Mouse (Mus musculus) intestine, postnatal 0 days (tissue): ENCODE measurements around the gene Ccdc181. TPM values are rescaled to one million over a fixed set of nuclear protein-coding genes. Genes with fewer than 3 reads are reported as not detected.

ENCODE experiments used
- ATAC-seq: fragments of 200-750 bp; cut with Nextera tagmentation; 2 replicates; pipeline ENCODE4 v1.8.0; 2017; ENCODE audit warnings: mild to moderate bottlenecking, moderate TSS enrichment, moderate library complexity
- H3K27ac ChIP-seq: fragments of 300-500 bp; sonication (generic); 2 replicates; pipeline ENCODE4 v1.5.1; 2014; ENCODE audit warnings: mild to moderate bottlenecking, low read depth, low read length, moderate library complexity
- H3K27me3 ChIP-seq: fragments of 300-500 bp; sonication (generic); replicated peaks from 2 replicates; pipeline ENCODE4 v1.6.1; 2014; ENCODE audit warnings: low read length, mixed read lengths; ENCODE audit not compliant: control insufficient read depth, insufficient read depth
- H3K36me3 ChIP-seq: fragments of 300-500 bp; sonication (generic); 2 replicates; pipeline ENCODE4 v1.6.1; 2014; ENCODE audit warnings: mild to moderate bottlenecking, moderate library complexity; ENCODE audit not compliant: control insufficient read depth, insufficient read depth
- H3K4me1 ChIP-seq: fragments of 300-500 bp; sonication (generic); replicated peaks from 2 replicates; pipeline ENCODE4 v1.6.1; 2014; ENCODE audit warnings: antibody characterized with exemption, low read length, mixed read lengths; ENCODE audit not compliant: control insufficient read depth, insufficient read depth
- H3K4me2 ChIP-seq: fragments of 300-500 bp; sonication (generic); replicated peaks from 2 replicates; pipeline ENCODE4 v1.6.1; 2014; ENCODE audit warnings: low read depth, mild to moderate bottlenecking, moderate library complexity
- H3K4me3 ChIP-seq: fragments of 300-500 bp; sonication (generic); 2 replicates; pipeline ENCODE4 v1.5.1; 2014; ENCODE audit warnings: low read depth, low read length
- H3K9ac ChIP-seq: fragments of 300-500 bp; sonication (generic); 2 replicates; pipeline ENCODE4 v1.6.1; 2014; ENCODE audit warnings: mild to moderate bottlenecking, low read depth, low read length
- H3K9me3 ChIP-seq: fragments of 300-500 bp; sonication (generic); 2 replicates; pipeline ENCODE4 v1.6.1; 2016; ENCODE audit warnings: mixed run types; ENCODE audit not compliant: control insufficient read depth
- CTCF ChIP-seq: sonication (generic); IDR thresholded peaks from 2 replicates; pipeline ENCODE4 v1.5.1; 2016; ENCODE audit warnings: low read depth, mild to moderate bottlenecking, control low read depth, antibody characterized with exemption, moderate library complexity
- WGBS: fragments of 180-500 bp; shearing (Covaris S2); extraction: QIAGEN DNeasy Blood & Tissue Kit; methylation state at CpG from one replicate; pipeline ENCODE4 v1.1.7; 2014; 5-methylcytosine and 5-hydroxymethylcytosine counted together
- polyA plus RNA-seq: library from polyadenylated mRNA; unstranded; fragments of >200 nt; fragmentation: Nextera tagmentation; extraction: Ambion mirVana; gene quantifications from 2 replicates; pipeline ENCODE4 v1.2.1, GENCODE M21; 2015

Gene Ccdc181
- polyA plus RNA-seq, 1 experiment from 2014 or later = 5.2 TPM

DNA sequence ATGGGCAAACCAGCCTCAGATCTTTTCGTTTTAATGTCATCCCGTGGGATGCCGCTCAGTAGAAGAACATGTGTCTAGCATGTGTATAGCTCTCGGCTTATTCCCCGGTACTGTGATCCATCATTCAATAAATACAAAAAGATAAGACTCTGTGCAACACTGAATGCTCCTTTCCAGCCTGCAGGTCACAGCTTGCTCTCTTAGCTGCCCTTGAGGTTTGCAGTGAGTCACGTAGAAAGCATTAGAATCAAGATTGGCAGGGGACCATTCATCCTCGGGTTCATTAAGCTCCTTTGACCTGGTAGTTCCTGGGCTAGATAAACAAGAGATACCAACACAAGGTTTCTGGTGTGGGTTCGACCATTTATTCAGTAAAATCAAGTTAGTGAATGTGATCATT is 32.6 kb upstream of the Ccdc181 start:
- WGBS = 53% methylated on average over 8 of the region's 8 CpGs
- no peak for TF ChIP-seq CTCF
- ATAC-seq = no peak
- H3K27ac ChIP-seq = no peak overlapping the region
- H3K4me1 ChIP-seq = no peaks in the 10 kb centered on the region
- no peak overlapping the region for H3K4me3 ChIP-seq
- H3K27me3 ChIP-seq = no peaks in the 10 kb centered on the region
- no peaks in the 10 kb centered on the region for H3K9me3 ChIP-seq
- no peak overlapping the region for H3K4me2 ChIP-seq
- no peak overlapping the region for H3K9ac ChIP-seq
- H3K36me3 ChIP-seq = no peaks in the 10 kb centered on the region

DNA sequence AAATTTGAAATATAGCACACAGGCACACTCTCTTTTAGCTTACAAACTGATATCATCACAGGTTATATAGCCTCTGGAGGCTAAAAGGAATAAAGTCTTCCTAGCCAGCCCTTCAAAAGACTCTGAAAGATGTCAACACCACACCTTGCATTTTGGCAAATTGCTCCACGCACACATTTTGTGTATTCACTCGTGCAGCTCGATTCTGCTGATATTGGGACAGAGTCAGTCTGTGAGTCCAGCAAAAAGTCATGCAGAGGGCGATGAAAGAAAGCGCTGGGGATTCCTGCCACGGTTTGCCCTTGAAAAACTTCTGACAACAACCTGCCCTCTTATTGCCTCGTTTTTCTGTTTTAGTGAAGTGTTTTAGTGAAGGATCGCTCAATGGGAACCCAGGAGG is 27.9 kb upstream of the Ccdc181 start:
- 58% methylated on average over 8 of the region's 8 CpGs for WGBS
- no peak for ATAC-seq
- no peak overlapping the region for H3K9ac ChIP-seq

DNA sequence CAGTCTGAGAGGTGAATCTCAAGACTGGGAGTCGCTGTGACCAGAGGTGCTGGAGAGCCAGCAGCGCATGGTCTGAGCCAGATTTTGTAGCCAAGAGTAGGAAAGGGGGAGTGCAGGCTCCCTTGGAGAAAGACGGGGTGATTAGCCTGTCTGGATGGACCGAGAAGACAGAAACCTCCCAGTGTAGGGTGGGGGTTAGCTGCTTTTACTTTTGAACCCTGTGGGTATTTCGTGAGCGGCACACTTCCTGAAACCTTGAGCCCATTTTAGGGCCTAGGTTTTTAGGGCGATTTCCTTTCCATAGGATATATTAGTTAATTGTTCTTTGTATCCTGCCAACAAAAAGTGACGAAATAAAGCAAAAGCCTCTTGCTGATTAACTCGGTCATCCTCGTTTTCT is 27.4 kb upstream of the Ccdc181 start:
- peak overlapping the region; percentile 80; the same call in 1 of the 2 replicates for H3K27ac ChIP-seq

More for the DNA sequence above, 27.9 kb upstream of the Ccdc181 start:
- no peaks in the 10 kb centered on the region for H3K27me3 ChIP-seq
- peak overlapping the region; percentile 97 for H3K4me2 ChIP-seq
- H3K9me3 ChIP-seq = no peaks in the 10 kb centered on the region
- H3K4me1 ChIP-seq = 0 out of 2 replicates have a peak, but pooled peaks cover 2% of the 10 kb centered on the region
- no peak for TF ChIP-seq CTCF
- no peaks in the 10 kb centered on the region for H3K36me3 ChIP-seq
- H3K4me3 ChIP-seq = no peak overlapping the region
- no peak overlapping the region for H3K27ac ChIP-seq

DNA sequence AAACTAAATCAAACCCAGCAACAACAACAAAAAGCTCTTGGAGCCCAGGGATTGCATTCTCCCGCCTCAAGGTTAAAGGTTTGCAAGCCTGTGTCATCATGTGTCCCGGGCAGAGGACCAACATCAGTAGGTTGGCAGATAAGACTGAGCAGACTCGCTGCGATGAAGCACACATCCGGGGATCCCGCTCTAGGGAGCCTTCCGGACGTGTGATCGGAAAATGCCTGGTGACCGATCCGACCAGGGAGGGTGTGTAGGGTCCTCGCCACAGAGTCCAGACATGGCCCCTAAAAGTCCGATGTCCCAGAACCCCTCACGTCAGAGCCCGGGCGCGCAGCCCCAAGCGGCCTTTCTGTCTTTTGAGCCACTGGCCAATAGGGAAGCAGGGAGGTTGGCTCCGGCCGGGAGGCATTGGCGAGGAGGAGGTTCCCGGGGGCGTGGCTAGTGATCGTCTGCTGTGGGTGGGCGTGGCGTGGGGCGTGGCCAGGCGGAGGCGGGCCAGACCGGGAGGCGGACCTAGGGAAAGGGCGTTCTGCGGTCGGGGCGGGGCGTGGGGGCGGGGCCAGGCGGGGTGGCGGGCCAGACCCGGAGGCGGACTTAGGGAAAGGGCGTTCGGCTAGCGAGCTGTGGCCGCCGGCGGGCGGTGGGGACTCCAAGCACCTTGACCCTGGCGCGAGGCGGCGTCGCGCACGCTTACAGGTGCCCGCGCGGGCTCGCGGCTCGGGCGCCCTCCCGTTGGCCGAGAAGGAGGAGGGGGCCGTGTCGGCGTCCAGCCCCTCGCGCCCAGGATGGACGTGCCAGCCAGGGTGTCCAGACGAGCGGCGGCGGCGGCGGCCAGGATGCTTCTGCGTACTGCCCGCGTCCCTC is 26.7 kb upstream of the Ccdc181 start, which contains the start of gene Slc19a2:
Gene Slc19a2, plus strand, starts transcription at position 582 of the 867 bp plus-strand sequence.
- TF ChIP-seq CTCF = no peak
- 0 out of 2 replicates have a peak, but pooled peaks cover 9% of the 10 kb centered on the region for H3K4me1 ChIP-seq
- H3K4me3 ChIP-seq = peak within 1 kb of the TSS; percentile 84
- no peaks in the 10 kb centered on the region for H3K27me3 ChIP-seq
- H3K9ac ChIP-seq = peak within 1 kb of the TSS; percentile 78
- WGBS = under 1% methylated on average over 47 of the region's 79 CpGs
- H3K36me3 ChIP-seq = no peaks in the 10 kb centered on the region
- H3K27ac ChIP-seq = peak within 1 kb of the TSS; percentile 80
- peak; percentile 93 for ATAC-seq
- H3K4me2 ChIP-seq = peak within 1 kb of the TSS; percentile 97
- no peaks in the 10 kb centered on the region for H3K9me3 ChIP-seq

More for the DNA sequence above, 27.4 kb upstream of the Ccdc181 start:
- Histone ChIP-seq H3K27me3 (no peaks in the 10 kb centered on the region), H3K9me3 (no peaks in the 10 kb centered on the region), H3K4me2 (peak overlapping the region; percentile 97), H3K4me1 (0 out of 2 replicates have a peak, but pooled peaks cover 5% of the 10 kb centered on the region), H3K36me3 (no peaks in the 10 kb centered on the region), H3K4me3 (peak overlapping the region; percentile 84; the same call in 1 of the 2 replicates), H3K9ac (peak overlapping the region; percentile 58; the same call in 1 of the 2 replicates)
- WGBS = 23% methylated on average over 10 of the region's 10 CpGs
- ATAC-seq = no peak
- no peak for TF ChIP-seq CTCF

DNA sequence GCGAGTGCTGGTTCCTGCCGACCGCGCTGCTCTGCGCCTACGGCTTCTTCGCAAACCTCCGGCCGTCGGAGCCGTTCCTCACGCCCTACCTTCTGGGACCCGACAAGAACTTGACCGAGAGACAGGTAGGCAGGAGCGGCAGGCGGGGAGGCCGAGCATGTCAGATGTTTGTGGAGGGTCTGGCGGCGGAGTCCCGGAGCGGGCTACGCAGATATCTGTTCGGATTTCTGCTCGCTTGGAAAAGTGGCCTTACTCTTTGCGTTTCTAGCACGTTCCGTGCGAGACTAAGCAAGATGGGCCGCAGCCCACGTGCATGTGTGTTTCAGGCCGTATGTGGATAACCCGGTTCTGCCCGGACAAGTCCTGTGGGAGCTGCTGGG is 26.1 kb upstream of the Ccdc181 start:
- no peak for ATAC-seq
- no peak for TF ChIP-seq CTCF
- WGBS = under 1% methylated on average over 32 of the region's 33 CpGs

DNA sequence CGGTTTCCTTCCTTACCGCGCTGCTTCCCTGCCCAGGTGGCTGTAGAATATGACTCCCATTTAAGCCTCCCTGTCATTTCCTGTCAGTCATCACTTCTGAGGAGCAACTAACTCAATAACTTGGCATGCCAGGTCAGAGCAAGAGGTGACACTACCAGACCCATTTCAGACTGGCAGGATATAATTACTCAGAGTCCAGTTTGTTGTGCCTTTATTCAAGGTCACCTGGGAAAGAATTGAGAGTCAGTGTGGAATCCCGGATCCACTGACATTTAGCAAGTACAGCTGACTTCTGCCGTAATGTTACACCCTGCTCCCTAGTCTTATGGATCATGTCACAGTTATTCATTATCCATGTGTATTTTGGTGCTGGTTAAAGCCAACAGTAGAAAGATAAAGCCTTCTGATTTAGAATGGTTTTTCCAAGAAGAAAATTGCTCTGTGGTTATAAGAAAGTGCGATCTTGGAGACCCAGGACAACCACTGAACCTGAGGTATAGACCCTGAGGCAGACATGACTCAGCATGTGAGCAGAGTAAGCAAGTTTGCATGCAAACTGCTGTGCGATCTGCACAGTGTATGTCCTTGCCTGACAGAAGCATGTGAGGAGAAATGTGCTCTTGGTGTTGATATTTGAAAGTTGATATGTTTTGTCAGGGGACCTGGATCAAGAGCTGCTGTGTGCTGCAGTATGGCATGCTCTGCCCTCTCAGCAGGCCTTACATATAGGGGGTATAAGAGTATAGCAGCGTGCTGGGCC is 24.8 kb upstream of the Ccdc181 start:
- H3K27ac ChIP-seq = no peak overlapping the region
- no peak overlapping the region for H3K9ac ChIP-seq
- H3K36me3 ChIP-seq = no peaks in the 10 kb centered on the region
- no peak for TF ChIP-seq CTCF
- H3K4me2 ChIP-seq = peak overlapping the region; percentile 97
- WGBS = 39% methylated on average over 8 of the region's 8 CpGs
- H3K27me3 ChIP-seq = no peaks in the 10 kb centered on the region
- H3K9me3 ChIP-seq = no peaks in the 10 kb centered on the region
- no peak for ATAC-seq
- 0 out of 2 replicates have a peak, but pooled peaks cover 9% of the 10 kb centered on the region for H3K4me1 ChIP-seq
- H3K4me3 ChIP-seq = peak overlapping the region; percentile 84

More for the DNA sequence above, 26.1 kb upstream of the Ccdc181 start:
- Histone ChIP-seq H3K4me3 (peak overlapping the region; percentile 84), H3K9me3 (no peaks in the 10 kb centered on the region), H3K4me2 (peak overlapping the region; percentile 97), H3K27me3 (no peaks in the 10 kb centered on the region), H3K9ac (peak overlapping the region; percentile 78), H3K27ac (peak overlapping the region; percentile 77), H3K4me1 (0 out of 2 replicates have a peak, but pooled peaks cover 9% of the 10 kb centered on the region), H3K36me3 (no peaks in the 10 kb centered on the region)
